Mouse (Mus musculus) kidney, postnatal 25 days (tissue): ENCODE measurements around the gene Fhdc1.
A peak's percentile ranks its signal among the peaks of the same experiment; 100 is the strongest.

Experiments
- DNase-seq, 2 experiments: peaks; one replicate each; pipeline ENCODE4 v3.0.0; 2021; ENCODE audit warnings: mixed read lengths in 2 of 2

The Fhdc1 gene

DNA sequence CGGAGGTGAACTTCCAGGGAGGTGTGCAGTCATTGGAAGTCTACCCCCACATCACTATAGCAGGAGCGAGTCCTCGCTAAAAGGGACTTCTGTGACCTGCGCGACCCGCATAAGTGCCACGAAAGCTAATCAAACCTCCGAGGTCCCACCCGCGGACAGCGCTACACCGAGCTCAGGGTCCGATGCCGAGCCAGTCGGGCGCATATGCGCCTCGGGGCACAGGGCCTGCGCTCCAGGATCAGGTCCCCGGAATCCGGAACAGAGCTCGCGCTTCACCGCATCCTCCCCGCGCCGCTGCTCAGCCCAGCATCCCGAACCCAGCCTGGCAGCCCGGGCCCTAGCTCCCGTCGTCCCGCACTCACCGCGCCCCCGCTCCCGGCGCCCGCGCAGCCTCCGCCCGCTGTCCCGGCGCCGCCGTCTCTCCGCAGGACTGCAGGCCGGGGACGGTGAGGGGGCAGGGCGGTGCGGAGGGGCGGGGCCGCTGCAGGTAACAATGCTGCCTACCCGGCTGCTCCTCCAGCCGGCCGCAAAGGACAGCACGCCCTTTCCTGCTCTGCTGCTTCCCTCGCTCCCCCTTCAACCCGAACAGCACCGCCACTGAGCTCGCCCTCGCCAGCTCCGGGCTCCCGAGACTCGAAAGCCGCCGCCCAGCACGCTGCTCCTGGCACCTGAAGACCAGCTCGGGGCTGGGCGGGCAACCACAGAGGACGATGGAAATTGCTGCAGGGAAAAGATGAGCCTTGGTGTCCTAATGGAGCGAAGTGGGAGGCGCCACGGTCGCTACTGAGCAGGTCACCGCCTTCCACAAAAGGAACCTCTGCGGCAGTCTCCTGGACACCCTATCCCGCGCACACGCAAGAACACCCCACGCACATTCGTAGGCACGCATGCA is at the start of gene Fhdc1:
Gene Fhdc1, minus strand, starts transcription at position 424 of the 892 bp plus-strand sequence.
- DNase-seq = peak; percentile 67 to 84

DNA sequence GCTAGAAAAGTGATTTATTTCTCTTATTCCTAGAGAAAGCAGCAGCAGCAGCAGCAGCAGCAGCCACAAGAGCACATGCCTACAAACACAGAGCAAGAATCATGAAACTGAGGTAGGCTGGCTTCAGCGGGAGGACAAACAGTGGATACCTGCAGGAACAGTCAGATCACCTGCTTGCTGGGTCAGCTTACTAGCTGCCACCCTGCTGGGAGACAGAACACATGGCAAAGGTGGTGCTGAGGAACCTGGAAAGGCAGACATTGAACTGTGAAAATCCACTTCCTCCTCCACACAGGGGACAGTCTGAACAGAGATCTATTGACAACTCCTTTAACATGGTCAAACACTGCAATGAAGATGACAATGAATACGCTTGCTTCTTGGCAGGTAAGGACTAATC is 48.8 kb upstream of the Fhdc1 start:
- DNase-seq = no peak

GRCm38 (mm10) chr3:84524952-84525351 is 44.7 kb upstream of the Fhdc1 start:
- no peak for DNase-seq

DNA sequence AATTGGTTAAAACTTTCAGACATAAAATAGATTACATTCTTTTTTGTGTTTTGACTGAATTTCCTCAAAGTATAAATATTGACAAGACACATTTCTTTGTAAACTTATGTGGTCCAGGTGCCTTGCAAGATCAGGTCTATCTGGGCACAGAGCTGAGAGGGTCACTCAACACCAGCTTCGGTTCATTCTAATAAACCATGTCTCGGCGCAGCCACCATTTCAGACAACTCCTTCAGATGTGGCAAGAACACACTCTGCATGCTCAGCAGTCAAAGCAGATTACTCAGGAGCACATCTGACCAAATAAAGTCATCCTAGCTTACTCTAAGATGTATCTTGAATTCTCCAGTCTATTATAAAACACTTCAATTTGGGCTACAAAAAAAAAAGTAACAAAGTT is 35.9 kb upstream of the Fhdc1 start:
- no peak for DNase-seq

- DNase-seq = no peak
Observed at GRCm38 (mm10) chr3:84512774-84513515, 32.7 kb upstream of the Fhdc1 start.

GRCm38 (mm10) chr3:84505193-84505592 is 25.0 kb upstream of the Fhdc1 start:
- no peak for DNase-seq

DNA sequence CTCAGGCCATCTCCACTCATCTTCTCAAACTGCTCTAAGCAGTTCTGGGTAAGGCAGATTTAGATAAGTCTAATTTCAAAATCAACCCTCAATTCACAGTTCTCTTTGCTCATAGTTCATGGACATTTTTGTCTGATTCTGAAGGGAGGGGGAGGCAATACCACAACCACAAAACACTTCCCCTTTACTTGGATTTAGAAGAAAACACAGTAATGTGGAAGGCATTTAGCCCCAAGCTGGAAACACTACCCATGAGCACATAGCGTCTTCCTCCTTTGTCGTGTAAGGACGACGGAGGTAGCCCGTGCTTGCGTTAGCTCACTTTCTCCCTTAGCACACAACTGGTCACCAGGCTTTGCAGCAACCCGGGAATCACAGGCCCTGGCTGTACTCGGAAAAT is 24.1 kb upstream of the Fhdc1 start:
- no peak for DNase-seq

- no peak for DNase-seq
Observed at GRCm38 (mm10) chr3:84502101-84502500, 21.9 kb upstream of the Fhdc1 start.

GRCm38 (mm10) chr3:84500491-84500890 is 20.3 kb upstream of the Fhdc1 start:
- no peak for DNase-seq

DNA sequence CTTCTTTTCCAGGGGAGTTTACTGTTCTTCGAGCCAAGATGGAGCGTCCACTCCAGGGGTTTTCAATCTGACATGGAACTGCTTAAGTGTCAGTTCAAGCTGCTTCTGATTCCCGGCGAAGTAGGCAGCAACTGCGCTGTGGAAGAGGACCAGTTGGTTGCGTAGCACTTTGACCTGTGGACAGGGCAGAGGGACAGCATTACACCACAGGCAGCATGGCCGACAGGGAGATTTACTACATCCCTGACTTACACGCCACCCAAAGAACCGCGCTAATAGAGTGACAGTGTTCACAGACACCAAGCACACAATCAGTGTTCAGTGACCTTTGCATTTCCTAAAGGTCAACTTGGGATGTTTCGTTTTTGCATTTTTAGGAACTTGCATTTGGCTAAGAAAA is 17.5 kb upstream of the Fhdc1 start:
- DNase-seq = no peak

- no peak for DNase-seq
Observed at GRCm38 (mm10) chr3:84492657-84493056, 12.4 kb upstream of the Fhdc1 start.

- no peak for DNase-seq
Observed at GRCm38 (mm10) chr3:84492148-84492547, 11.9 kb upstream of the Fhdc1 start.

- DNase-seq = peak; percentile 11 to 37
Observed at GRCm38 (mm10) chr3:84488716-84489115, 8.5 kb upstream of the Fhdc1 start.

GRCm38 (mm10) chr3:84484891-84485290 is 4.7 kb upstream of the Fhdc1 start:
- DNase-seq = no peak

DNA sequence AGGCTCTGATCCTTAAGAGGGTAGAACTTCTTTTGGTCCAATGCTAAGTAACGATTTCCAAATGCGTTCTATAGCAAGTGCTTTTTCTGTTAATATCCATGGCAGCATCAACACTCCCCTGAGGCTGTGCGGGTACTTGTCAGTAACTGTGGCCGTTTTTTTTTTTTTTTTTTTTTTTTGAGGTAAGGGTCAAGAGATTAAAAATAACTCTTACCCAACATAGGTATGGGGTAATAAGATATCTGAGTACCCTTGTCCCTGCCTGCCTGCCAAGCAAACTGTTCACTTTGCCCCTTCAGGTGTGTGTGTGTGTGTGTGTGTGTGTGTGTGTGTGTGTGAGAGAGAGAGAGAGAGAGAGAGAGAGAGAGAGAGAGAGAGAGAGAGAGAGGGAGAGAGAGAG is 4.1 kb upstream of the Fhdc1 start:
- DNase-seq = no peak

- DNase-seq = no peak
Observed at GRCm38 (mm10) chr3:84482121-84482520, 1.9 kb upstream of the Fhdc1 start.

DNA sequence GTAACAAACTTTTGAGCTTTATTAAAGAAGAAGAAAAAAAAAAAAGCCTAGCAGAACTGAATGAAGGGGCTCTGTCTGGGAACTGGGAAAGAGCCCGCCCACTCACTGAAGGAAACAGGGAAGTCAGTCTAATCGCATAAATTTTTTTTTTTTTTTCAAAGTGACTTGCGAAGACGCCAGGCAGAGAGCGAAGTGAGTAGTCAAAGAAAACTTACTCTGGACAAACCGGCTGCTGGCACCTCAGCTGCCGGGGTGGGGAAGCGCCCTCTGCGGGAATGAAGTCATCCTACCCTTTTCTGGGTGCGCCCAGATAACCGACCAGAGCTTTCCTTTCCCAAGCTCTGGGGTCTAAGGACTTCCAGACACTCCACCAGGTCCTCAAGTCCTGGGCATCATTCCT is 875 bp upstream of the Fhdc1 start:
- peak; percentile 49 to 73 for DNase-seq

DNA sequence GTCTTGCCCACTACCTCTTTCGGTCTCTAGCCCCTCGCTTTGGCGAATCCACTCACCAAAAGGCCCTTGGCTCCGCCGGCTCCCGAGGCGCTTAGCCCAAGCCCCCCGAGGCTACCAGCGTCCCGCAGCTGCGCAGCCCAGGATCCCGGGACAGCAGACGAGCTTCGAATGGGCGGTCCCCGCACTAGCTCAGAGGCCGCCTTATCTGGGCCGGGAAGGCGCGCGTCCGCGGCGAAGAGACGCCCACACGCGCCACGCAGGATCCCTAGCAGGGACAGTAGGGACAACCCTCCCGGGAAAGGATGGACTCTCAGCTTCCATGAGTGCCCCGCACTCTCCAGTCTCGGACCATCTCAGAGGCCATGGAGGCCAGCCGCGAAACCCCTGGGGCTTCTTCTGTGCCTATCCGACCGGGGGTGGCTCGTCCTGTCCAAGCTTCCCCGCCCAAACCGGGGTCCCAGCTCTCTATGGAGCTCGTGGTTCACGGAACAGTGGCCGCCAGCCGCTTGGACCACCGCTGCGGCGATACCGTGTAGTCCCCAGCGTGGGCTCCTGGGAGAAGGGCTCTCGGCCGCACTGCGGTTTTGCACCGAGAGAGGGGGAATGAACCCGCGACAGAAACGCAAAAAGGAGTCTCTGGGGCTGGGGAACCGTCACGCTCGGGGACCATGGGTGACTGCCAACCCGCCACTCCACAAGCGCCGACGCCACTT is 780 bp downstream of the Fhdc1 start:
- DNase-seq = peak; percentile 57 to 73

- DNase-seq = no peak
Observed at GRCm38 (mm10) chr3:84478896-84479292, 1.3 kb downstream of the Fhdc1 start.

DNA sequence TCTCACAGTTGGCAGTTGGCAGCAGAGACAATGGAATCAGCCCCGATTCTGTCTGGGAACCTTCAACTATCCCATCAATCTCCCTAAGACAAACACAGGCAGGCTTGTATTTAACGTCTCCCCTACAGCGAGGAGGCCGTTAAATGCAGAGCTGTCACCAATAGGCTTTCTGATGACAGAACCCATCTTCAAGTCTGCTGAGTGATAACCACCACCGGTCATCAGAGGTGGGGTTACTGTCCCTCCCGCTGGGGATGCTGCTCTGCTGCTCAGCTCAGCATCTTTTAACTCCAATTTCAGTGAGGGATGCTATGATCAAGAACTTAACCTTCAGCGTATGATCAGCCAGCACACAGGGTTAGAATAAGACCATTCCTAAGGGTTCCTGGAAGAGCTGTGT is 2.0 kb downstream of the Fhdc1 start:
- DNase-seq = no peak

GRCm38 (mm10) chr3:84477498-84477897 is 2.7 kb downstream of the Fhdc1 start:
- no peak for DNase-seq

GRCm38 (mm10) chr3:84474981-84475775 is 5.1 kb downstream of the Fhdc1 start:
- DNase-seq = no peak

- no peak for DNase-seq
Observed at GRCm38 (mm10) chr3:84474398-84474797, 5.8 kb downstream of the Fhdc1 start.
